Mouse (Mus musculus) urinary bladder, postnatal 10 days (tissue): Measurements from ENCODE around the gene Sec24a.
A peak's percentile ranks its signal among the peaks of the same experiment; 100 is the strongest.
"Not testable (repeated sequence)": the region's sequence is repeated elsewhere in the genome, so short reads cannot be mapped to it uniquely, and the experiment has no call there.

ENCODE experiments used
- DNase-seq: peaks from one replicate; pipeline ENCODE4 v3.0.0; 2022; ENCODE audit warnings: low spot score

Sec24a gene

GRCm38 (mm10) chr11:51688330-51689328 lies 74.8 kb downstream of the Sec24a start, which contains the start of gene 0610009B22Rik:
Gene 0610009B22Rik, minus strand, starts transcription at chr11:51688874.
- DNase-seq: peak; percentile 99

GRCm38 (mm10) chr11:51681976-51682374 lies 81.5 kb downstream of the Sec24a start:
- DNase-seq: no peak

DNA sequence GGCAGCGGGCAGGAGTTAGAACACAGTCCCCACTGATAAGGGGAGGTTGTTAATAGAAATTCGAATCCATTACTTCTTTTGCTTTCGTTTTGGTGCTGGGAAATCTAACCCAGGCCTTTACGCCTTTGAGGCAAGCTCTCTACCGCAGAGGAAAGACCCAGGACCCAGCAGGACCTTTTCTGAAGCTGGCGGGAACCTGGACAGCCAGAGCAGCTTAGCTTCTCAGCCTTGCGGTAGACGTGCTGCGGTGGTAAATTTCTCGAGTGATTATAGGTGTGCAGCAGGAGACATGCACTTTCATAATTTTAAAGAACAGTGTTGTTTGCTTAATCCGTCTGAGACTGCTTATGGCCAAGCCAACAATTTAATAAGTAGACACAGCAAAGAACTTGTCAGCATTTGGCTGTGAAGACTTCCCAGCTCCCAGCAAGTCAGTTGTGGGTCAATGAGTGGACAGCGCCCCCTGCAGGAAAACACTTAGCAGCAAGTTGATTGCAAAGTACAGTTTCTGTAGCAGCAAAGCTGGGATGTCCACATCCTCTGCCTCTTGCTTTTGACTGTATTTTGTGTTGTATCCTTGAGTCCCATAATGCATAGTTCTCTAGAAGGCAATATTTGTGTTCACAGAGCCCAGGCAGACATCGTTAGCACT lies 82.0 kb downstream of the Sec24a start:
- DNase-seq: peak; percentile 74

- no peak for DNase-seq
Observed at GRCm38 (mm10) chr11:51679466-51679865, 84.0 kb downstream of the Sec24a start.

DNA sequence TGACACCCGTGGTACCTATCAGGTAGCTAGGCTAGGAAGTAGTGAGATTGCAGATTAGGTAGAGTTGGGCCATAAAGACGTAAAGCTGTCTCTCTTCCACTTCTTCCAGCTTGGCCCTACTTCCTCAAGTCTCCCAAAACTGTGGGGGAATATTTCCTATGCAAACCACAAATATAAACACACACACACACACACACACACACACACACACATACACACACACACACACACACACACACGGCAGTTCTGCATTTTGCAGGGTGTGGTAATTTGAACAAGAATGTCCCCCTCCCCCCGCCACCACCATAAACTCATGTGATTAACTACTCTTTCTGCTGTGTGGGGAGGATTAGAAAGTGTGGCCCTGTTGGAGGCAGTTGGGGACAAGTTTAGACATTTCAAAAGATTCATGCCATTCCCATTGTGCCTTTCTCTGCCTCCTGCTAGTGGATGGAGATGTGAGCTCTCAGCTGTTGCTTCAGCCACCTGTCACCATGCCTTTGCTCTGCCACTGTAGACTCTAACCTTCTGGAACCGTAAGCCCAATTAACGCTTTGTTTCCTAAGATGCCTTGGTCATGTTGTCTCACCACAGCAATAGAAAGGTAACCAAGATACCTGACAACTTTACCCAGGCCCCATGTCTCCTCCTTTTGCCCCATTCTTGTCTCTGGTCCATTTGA lies 85.6 kb downstream of the Sec24a start:
- no peak for DNase-seq

DNA sequence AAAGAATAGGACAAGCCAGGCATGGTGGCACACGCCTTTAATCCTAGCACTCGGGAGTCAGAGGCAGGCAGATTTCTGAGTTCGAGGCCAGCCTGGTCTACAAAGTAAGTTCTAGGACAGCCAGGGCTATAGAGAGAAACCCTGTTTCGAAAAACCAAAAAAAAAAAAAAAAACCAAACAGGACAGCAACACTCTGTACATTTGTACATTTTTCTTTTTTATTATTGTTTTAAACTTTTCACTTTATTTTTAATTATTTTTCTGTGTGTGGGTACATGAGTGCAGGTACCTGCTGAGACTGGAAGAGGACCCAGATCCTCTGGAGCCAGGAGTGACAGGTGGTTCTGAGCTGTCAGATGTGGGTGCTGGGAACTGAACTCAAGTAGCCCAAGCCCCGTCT lies 88.0 kb downstream of the Sec24a start:
- DNase-seq: no peak

GRCm38 (mm10) chr11:51673291-51673690 lies 90.1 kb downstream of the Sec24a start:
- no peak for DNase-seq

DNA sequence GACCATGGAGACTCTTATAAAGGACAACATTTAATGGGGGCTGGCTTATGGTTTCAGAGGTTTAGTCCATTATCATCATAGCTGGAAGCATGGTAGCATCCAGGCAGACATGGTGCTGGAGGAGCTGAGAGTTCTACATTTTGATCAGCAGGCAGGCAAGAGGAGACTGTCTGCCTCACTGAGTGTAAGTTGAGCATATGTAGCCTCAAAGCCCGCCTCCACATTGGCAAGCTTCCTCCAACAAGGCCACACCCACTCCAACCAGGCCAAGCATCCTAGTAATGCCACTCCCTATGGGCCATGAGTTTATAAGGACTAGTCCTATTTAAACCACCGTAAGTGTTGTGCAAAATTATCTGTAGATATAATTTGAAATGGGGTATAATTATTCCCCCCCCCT lies 92.1 kb downstream of the Sec24a start:
- no peak for DNase-seq

DNA sequence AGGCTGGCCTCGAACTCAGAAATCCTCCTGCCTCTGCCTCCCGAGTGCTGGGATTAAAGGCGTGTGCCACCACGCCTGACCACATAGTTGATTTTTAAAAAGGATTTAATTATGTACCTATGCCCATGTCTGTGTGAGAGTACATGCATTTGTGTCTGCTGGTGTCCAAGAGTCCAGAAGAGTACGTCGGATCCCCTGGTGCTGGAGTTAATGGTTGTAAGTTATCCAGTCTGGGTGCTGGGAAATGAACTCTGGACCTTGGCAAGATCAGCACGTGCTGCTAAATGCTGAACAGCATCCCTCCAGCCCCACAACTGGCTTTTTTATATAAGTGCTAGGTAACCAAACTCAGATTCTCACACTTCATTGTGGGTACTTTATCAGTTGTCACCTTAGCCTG lies 92.6 kb downstream of the Sec24a start:
- no peak for DNase-seq

- DNase-seq: not testable (repeated sequence)
Observed at GRCm38 (mm10) chr11:51664747-51665146, 98.7 kb downstream of the Sec24a start.

GRCm38 (mm10) chr11:51662632-51663031 lies 100.8 kb downstream of the Sec24a start:
- no peak for DNase-seq

GRCm38 (mm10) chr11:51661867-51662365 lies 101.5 kb downstream of the Sec24a start:
- no peak for DNase-seq

GRCm38 (mm10) chr11:51658705-51659104 lies 104.7 kb downstream of the Sec24a start:
- no peak for DNase-seq

DNA sequence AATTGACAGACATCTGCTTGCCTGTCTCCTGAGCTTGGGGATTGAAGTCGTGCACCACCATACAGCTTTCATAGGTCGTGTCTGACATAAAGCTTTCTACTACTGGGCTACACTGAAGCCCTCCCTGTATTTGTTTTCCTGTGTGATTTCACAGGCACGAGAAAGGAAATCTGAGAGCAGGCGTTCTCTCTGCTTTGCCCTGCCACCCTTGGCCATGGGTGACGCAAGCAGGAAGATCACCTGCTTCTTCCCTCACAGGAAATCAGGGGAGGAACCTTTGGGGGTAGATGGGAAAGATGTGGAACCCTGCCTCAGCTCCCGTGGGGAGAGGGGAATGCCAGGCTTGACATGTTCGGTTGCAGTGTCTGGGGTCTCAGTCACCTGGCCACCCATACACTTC lies 105.1 kb downstream of the Sec24a start:
- no peak for DNase-seq

DNA sequence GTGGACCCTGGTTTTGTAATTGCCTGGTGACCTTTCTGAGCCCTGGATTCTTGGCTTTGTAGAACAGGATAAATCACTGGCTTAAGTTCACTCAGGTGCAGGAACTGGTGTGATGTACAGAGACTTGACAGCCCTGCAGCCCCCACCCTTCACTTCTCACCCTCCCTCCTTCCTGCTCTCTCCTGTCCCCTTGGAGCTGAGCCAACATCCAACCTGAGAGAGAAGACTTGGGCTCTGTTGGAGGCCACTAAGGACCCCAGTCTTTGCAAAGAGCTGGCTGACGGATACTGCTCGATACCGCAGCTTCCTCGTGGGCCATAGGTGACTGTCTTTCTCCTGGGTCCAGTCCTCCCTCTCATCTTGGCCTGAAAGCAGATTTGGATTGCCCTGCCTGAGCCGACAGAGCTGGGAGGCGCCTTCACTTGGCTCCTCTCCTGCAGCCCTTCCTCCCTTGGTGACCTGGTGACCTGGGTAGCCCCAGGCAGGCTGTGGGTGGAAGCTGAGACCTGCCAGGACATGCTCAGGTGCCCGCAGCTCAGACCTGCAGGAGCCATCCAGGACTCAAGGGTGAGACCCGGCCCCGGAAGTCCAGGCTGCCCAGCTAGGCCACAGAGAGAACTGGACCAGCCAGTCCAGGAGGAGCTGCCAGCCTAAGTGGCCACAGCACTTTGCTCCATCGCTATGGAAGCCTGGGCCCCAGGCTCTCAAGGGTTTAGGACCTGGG lies 106.5 kb downstream of the Sec24a start:
- DNase-seq: no peak

- DNase-seq: no peak
Observed at GRCm38 (mm10) chr11:51654891-51655290, 108.5 kb downstream of the Sec24a start.

GRCm38 (mm10) chr11:51653736-51654135 lies 109.7 kb downstream of the Sec24a start:
- no peak for DNase-seq

GRCm38 (mm10) chr11:51652889-51653418 lies 110.5 kb downstream of the Sec24a start:
- no peak for DNase-seq

DNA sequence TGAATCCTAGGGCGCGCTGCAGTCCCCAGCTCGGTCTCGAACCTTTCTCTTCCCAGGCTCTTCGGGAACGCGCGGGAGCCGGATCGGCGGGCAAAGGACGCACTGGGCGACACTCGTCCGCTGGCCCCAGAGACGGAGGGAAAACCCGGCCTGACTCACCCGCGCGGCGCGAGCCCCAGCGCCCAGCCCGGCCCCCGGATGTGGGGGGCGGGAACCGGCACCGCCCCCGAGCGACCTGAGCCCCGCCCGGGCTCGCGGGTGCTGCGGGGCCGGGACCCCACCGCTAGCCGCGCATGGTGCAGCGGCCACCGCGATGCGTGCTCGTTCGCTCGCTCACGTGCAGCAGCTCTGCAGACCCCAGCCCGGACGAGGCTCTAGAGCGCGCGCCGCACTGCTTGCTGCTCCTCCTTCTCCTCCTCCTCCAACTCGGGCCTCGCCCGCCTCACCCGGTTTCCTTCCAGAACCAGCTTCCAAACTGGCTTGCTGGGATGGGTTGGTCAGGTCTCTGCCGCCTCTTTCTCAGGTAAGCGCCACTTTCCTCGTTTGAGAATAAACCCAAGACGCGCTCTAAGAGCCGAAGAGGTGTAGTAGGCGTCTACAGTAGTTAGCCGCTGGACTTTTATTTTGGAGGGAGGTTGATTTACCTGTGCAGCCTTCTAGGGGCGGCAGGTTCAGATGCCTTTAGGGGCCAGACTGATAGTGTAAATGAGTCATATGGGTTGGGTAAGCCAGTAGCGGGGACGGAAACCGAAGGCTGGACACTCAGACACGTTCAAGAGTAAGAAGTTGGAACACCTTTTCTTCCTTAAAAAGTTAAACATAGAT lies 112.5 kb downstream of the Sec24a start, which contains the start of the genes N4bp3 and D930048N14Rik:
N4bp3 (minus strand) TSS at position 152 of the 825 bp plus-strand sequence.
D930048N14Rik (plus strand) TSS at position 264 of the 825 bp plus-strand sequence.
- peak; percentile 36 for DNase-seq

DNA sequence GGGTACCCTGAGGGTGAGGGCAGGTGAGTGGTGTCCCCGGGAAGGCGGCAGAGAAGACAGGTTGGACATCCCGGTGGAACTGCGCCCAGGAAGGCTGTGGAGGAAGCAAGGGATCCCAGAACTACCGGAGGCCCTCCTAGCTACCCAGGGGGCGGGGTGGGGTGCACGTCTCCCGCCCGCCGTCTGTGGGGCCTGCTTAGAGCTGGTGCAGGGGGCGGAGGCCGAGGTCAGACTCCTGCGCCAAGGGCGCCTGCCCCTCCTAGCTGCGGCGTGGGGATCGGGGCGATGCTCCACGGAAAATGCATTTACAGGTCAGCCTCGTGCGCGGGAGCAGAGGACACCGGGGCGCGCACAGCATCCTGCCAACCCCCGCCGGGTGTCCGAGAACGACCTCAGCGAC lies 113.2 kb downstream of the Sec24a start:
- DNase-seq: no peak
